Mouse (Mus musculus) ovary, postnatal 10 days (tissue): ENCODE data around the gene Grip2.

Source experiments
- DNase-seq: peaks from one replicate; pipeline ENCODE4 v3.0.0; 2022; ENCODE audit warnings: low spot score

Gene Grip2

GRCm38 (mm10) chr6:91795640-91796039 is 31.4 kb downstream of the Grip2 start:
- no peak for DNase-seq

GRCm38 (mm10) chr6:91788311-91788798 is 38.7 kb downstream of the Grip2 start:
- no peak for DNase-seq

GRCm38 (mm10) chr6:91785018-91785417 is 42.0 kb downstream of the Grip2 start:
- DNase-seq: no peak

GRCm38 (mm10) chr6:91779206-91779605 is 47.8 kb downstream of the Grip2 start:
- no peak for DNase-seq

- DNase-seq: peak; percentile 29
Observed at GRCm38 (mm10) chr6:91776543-91776942, 50.5 kb downstream of the Grip2 start.

- no peak for DNase-seq
Observed at GRCm38 (mm10) chr6:91773951-91774350, 53.1 kb downstream of the Grip2 start.

- DNase-seq: no peak
Observed at GRCm38 (mm10) chr6:91767550-91767949, 59.5 kb downstream of the Grip2 start.

- no peak for DNase-seq
Observed at GRCm38 (mm10) chr6:91762051-91762742, 64.9 kb downstream of the Grip2 start.

- no peak for DNase-seq
Observed at GRCm38 (mm10) chr6:91754845-91755244, 72.2 kb downstream of the Grip2 start.

GRCm38 (mm10) chr6:91754098-91754497 is 73.0 kb downstream of the Grip2 start:
- DNase-seq: no peak

- no peak for DNase-seq
Observed at GRCm38 (mm10) chr6:91752884-91753283, 74.2 kb downstream of the Grip2 start.

GRCm38 (mm10) chr6:91750976-91751375 is 76.1 kb downstream of the Grip2 start:
- no peak for DNase-seq

GRCm38 (mm10) chr6:91746776-91747175 is 80.3 kb downstream of the Grip2 start:
- no peak for DNase-seq

- no peak for DNase-seq
Observed at GRCm38 (mm10) chr6:91745947-91746582, 81.0 kb downstream of the Grip2 start.

GRCm38 (mm10) chr6:91745246-91745645 is 81.8 kb downstream of the Grip2 start:
- no peak for DNase-seq

GRCm38 (mm10) chr6:91743886-91744285 is 83.2 kb downstream of the Grip2 start:
- DNase-seq: no peak

GRCm38 (mm10) chr6:91742995-91743394 is 84.1 kb downstream of the Grip2 start:
- DNase-seq: no peak

GRCm38 (mm10) chr6:91742466-91742865 is 84.6 kb downstream of the Grip2 start:
- DNase-seq: no peak

GRCm38 (mm10) chr6:91741046-91741445 is 86.0 kb downstream of the Grip2 start:
- peak; percentile 54 for DNase-seq

GRCm38 (mm10) chr6:91738058-91738457 is 89.0 kb downstream of the Grip2 start:
- no peak for DNase-seq

GRCm38 (mm10) chr6:91737451-91737850 is 89.6 kb downstream of the Grip2 start:
- no peak for DNase-seq

- no peak for DNase-seq
Observed at GRCm38 (mm10) chr6:91736471-91736870, 90.6 kb downstream of the Grip2 start.

- peak; percentile 48 for DNase-seq
Observed at GRCm38 (mm10) chr6:91732138-91732537, 94.9 kb downstream of the Grip2 start.
